ENCODE assay signal across 8 mouse cellular contexts in the genomic region with DNA sequence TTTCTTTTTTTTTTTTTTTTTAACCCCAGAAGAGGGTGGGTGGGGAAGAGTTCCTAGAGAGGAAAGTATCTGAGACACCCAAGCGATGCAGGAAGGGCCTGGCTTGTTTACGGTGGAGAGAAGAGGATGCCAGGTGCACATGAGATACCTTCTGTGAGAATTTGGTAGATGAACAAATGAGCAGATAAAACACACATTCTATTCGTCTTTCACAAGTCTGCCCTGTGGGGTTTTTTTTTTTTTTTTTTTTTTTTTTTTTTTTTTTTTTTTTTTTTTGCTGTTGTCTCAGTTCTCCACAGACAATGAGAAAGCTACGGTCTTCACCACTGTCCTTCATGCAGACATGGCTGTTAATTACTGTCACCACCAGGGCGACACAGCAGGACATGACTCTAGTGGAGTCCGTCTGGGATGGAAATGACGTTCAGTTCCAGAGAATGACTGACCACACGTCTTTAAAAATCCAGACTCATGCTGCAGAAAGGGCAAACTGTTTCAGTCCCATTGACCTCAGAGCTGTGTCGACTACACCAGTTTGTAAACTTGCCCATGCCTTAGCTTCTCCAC.
DNase-seq lines count a peak whose midpoint lies in the region; ATAC-seq lines count a peak whose summit lies in the region.

No protein-coding gene starts in this region.

- H3K27ac ChIP-seq in heart, embryonic 15.5 days: no peak overlapping the region
- 0 out of 2 replicates have a peak overlapping the region, but pooled peaks have one; percentile 55 for H3K27ac ChIP-seq in hindbrain, embryonic 13.5 days
- no peak overlapping the region for H3K27ac ChIP-seq in midbrain, embryonic 16.5 days (ENCODE audit: low read length)

- DNase-seq in heart, postnatal 36 days: no peak
- DNase-seq in embryo, embryonic 10 days (ENCODE audit: low spot score): peak; percentile 30
- no peak for DNase-seq in gastrocnemius, adult 18-20 months (ENCODE audit: low spot score)
- no peak for DNase-seq in left cerebral cortex, adult 9 months (ENCODE audit: low spot score in 2 of 2)

- H3K36me3 ChIP-seq in heart, embryonic 15.5 days: no peaks in the 10 kb centered on the region
- H3K36me3 ChIP-seq in hindbrain, embryonic 13.5 days: no peaks in the 10 kb centered on the region
- no peaks in the 10 kb centered on the region for H3K36me3 ChIP-seq in midbrain, embryonic 16.5 days (ENCODE audit: control insufficient read depth, insufficient read depth, low read length)

- H3K27me3 ChIP-seq in heart, embryonic 15.5 days: peaks cover 12% of the 10 kb centered on the region; the same call in 1 of the 2 replicates
- 0 out of 2 replicates have a peak, but pooled peaks cover 5% of the 10 kb centered on the region for H3K27me3 ChIP-seq in hindbrain, embryonic 13.5 days
- no peaks in the 10 kb centered on the region for H3K27me3 ChIP-seq in midbrain, embryonic 16.5 days (ENCODE audit: control insufficient read depth, insufficient read depth, low read depth, low read length)

- no peak for ATAC-seq in heart, embryonic 15.5 days (replicated peaks; ENCODE audit: insufficient number of reproducible peaks, insufficient read depth, low FRiP score, low read depth)
- ATAC-seq in hindbrain, embryonic 13.5 days (ENCODE audit: low FRiP score): no peak
- ATAC-seq in midbrain, embryonic 16.5 days: peak; percentile 13; the same call in 1 of the 2 replicates
- ATAC-seq in inflammation-experienced regulatory T-cells, adult 6 months: no peak

- H3K4me1 ChIP-seq in heart, embryonic 15.5 days (replicated peaks): peaks cover 4% of the 10 kb centered on the region; the same call in 1 of the 2 replicates
- H3K4me1 ChIP-seq in hindbrain, embryonic 13.5 days (replicated peaks): peaks cover 22% of the 10 kb centered on the region
- H3K4me1 ChIP-seq in midbrain, embryonic 16.5 days (ENCODE audit: control insufficient read depth, insufficient read depth, low read length): peaks cover 16% of the 10 kb centered on the region

- peak overlapping the region; percentile 69 for H3K4me2 ChIP-seq in heart, embryonic 15.5 days
- peak overlapping the region; percentile 56 for H3K4me2 ChIP-seq in hindbrain, embryonic 13.5 days
- peak overlapping the region; percentile 68 for H3K4me2 ChIP-seq in midbrain, embryonic 16.5 days (ENCODE audit: low read length)

- H3K4me3 ChIP-seq in heart, embryonic 15.5 days: peak overlapping the region; percentile 44
- peak overlapping the region; percentile 34 for H3K4me3 ChIP-seq in hindbrain, embryonic 13.5 days
- peak overlapping the region; percentile 40 for H3K4me3 ChIP-seq in midbrain, embryonic 16.5 days (ENCODE audit: low read depth, low read length)

- intact Hi-C loops in heart, postnatal 36 days (cut with DNase I): loop anchor here (2.0 to 5.0 kb wide), 2 partner anchors 234 to 360 kb away; no protein-coding TSS in a partner anchor

- no peak overlapping the region for H3K9ac ChIP-seq in heart, embryonic 15.5 days
- peak overlapping the region; percentile 46; the same call in 1 of the 2 replicates for H3K9ac ChIP-seq in hindbrain, embryonic 13.5 days
- no peak overlapping the region; the same call in 1 of the 2 replicates for H3K9ac ChIP-seq in midbrain, embryonic 16.5 days (ENCODE audit: low read depth, low read length)

- H3K9me3 ChIP-seq in heart, embryonic 15.5 days (replicated peaks): no peaks in the 10 kb centered on the region
- no peaks in the 10 kb centered on the region for H3K9me3 ChIP-seq in hindbrain, embryonic 13.5 days
- H3K9me3 ChIP-seq in midbrain, embryonic 16.5 days (replicated peaks; ENCODE audit: control insufficient read depth, low read length, poor library complexity, severe bottlenecking): no peaks in the 10 kb centered on the region

- 19% methylated on average over 9 of the region's 9 CpGs for WGBS in heart, embryonic 15.5 days
- 9% methylated on average over 9 of the region's 9 CpGs for WGBS in hindbrain, embryonic 13.5 days
- WGBS in midbrain, embryonic 16.5 days: 8% methylated on average over 9 of the region's 9 CpGs
